Mouse (Mus musculus) erythroblast, embryonic 14.5 days (primary cell): ENCODE data around the gene Coro7. TPM values are rescaled to one million over a fixed set of nuclear protein-coding genes. Genes with fewer than 3 reads are reported as not detected.

Source experiments
- H3K27me3 ChIP-seq: 2 replicates; pipeline ENCODE4 v1.6.1; 2012; ENCODE audit warnings: inconsistent platforms; ENCODE audit not compliant: control insufficient read depth
- H3K36me3 ChIP-seq: 2 replicates; pipeline ENCODE4 v1.6.1; 2012; ENCODE audit warnings: mild to moderate bottlenecking, inconsistent platforms; ENCODE audit not compliant: control insufficient read depth
- H3K4me1 ChIP-seq: 2 replicates; pipeline ENCODE4 v1.6.1; 2012; ENCODE audit warnings: inconsistent platforms; ENCODE audit not compliant: control insufficient read depth
- H3K4me3 ChIP-seq: replicated peaks from 2 replicates; pipeline ENCODE3; 2012; ENCODE audit warnings: moderate library complexity, mild to moderate bottlenecking, inconsistent platforms
- H3K9me3 ChIP-seq: 2 replicates; pipeline ENCODE4 v1.6.1; 2012; ENCODE audit warnings: low read length, inconsistent platforms, mixed read lengths; ENCODE audit not compliant: control insufficient read depth
- GATA1 ChIP-seq: IDR thresholded peaks from 2 replicates; pipeline ENCODE4 v1.6.1; 2012; ENCODE audit warnings: low read length, inconsistent platforms, mixed read lengths
- TAL1 ChIP-seq: IDR thresholded peaks from 3 replicates; pipeline ENCODE4 v1.6.1; 2012; ENCODE audit warnings: low read length, inconsistent platforms, mixed read lengths
- polyA plus RNA-seq: library from polyadenylated mRNA; stranded (reverse); fragments of >175 nt; gene quantifications from 2 replicates; pipeline ENCODE4 v1.2.3, GENCODE M21; 2012

The Coro7 gene
- polyA plus RNA-seq, 1 experiment = 1.1 TPM

DNA sequence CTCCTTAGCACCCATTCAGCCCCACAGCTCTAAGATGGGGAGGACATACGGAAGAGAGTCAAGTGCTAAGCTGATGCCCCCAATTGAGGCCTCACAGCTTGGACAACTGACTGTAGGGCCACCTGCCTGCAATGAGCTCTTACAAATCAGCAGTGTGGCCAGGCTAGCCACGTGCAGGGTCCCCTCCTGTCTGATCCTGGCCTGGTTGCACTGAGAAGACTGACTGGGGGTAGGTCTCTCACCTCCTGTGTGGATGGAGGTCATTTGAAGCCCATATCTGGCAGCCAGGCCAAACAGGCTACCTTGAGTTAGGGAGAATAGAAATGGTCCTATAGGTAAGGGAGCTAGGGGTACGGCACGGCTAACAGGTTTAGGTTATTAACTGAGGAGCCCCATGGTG, 33.7 kb downstream of the Coro7 start:
- Histone ChIP-seq H3K4me3 (no peak overlapping the region), H3K36me3 (peaks cover 38% of the 10 kb centered on the region), H3K4me1 (peaks cover 6% of the 10 kb centered on the region), H3K27me3 (no peaks in the 10 kb centered on the region), H3K9me3 (no peaks in the 10 kb centered on the region)
- TF ChIP-seq TAL1 (no peak), GATA1 (no peak)

GRCm38 (mm10) chr16:4643670-4644419, 35.7 kb downstream of the Coro7 start:
- peaks cover 23% of the 10 kb centered on the region; the same call in 1 of the 2 replicates for H3K36me3 ChIP-seq

DNA sequence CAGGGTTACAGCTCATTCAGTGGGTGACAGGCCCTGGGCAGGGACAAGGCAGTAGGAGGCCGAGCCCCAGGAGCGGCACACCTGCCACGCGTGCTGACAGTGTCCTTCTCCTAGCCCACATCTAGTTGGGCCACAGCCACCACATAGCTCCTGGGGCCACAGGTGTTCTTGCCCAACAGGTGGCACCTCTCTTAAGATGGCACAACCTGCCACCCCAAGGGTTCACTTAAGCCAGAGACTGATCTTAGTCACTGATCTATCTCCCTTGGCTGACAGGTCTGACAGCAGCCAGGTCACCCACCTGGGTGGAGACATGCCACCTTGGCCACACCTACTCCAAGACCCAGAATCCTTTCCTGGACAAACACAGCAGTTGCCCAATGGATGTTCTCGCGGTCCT, 36.6 kb downstream of the Coro7 start:
- Histone ChIP-seq H3K4me1 (peaks cover 27% of the 10 kb centered on the region), H3K4me3 (no peak overlapping the region)

More at GRCm38 (mm10) chr16:4643670-4644419, 35.7 kb downstream of the Coro7 start:
- TF ChIP-seq TAL1 (no peak), GATA1 (no peak)
- Histone ChIP-seq H3K9me3 (no peaks in the 10 kb centered on the region), H3K4me1 (peaks cover 25% of the 10 kb centered on the region), H3K4me3 (no peak overlapping the region), H3K27me3 (no peaks in the 10 kb centered on the region)

DNA sequence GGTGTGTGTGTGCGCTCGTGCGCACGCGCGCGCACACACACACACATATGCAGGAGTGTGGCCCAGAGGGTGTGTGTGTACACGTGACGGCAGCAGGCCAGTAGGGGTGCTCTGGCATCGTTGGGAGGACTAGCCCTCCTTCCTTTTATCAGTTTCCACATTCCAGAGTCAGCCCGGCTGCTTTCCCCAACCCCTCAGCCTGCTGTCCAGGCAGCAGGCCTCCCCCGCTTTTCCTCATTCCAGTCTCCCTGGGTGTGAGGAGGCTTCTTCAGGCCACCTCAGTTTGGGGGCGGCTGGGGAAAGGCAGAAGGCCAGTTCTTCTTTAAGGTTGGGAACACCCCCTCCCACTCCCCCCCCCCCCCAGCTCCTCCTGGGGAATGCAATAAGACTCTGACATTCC, 37.4 kb downstream of the Coro7 start:
- Histone ChIP-seq H3K4me1 (peaks cover 31% of the 10 kb centered on the region), H3K36me3 (peaks cover 19% of the 10 kb centered on the region), H3K9me3 (no peaks in the 10 kb centered on the region), H3K27me3 (no peaks in the 10 kb centered on the region), H3K4me3 (no peak overlapping the region)
- TF ChIP-seq TAL1 = no peak

More for the DNA sequence above, 36.6 kb downstream of the Coro7 start:
- TF ChIP-seq TAL1 (no peak), GATA1 (no peak)
- peaks cover 17% of the 10 kb centered on the region for H3K36me3 ChIP-seq
- H3K27me3 ChIP-seq = no peaks in the 10 kb centered on the region
- no peaks in the 10 kb centered on the region for H3K9me3 ChIP-seq

- H3K36me3 ChIP-seq = peaks cover 16% of the 10 kb centered on the region
- TF ChIP-seq TAL1 (no peak), GATA1 (no peak)
- peaks cover 41% of the 10 kb centered on the region for H3K4me1 ChIP-seq
- no peaks in the 10 kb centered on the region for H3K27me3 ChIP-seq
- H3K9me3 ChIP-seq = no peaks in the 10 kb centered on the region
- no peak overlapping the region for H3K4me3 ChIP-seq
These were observed 38.3 kb downstream of the Coro7 start for GRCm38 (mm10) chr16:4641119-4641838.

DNA sequence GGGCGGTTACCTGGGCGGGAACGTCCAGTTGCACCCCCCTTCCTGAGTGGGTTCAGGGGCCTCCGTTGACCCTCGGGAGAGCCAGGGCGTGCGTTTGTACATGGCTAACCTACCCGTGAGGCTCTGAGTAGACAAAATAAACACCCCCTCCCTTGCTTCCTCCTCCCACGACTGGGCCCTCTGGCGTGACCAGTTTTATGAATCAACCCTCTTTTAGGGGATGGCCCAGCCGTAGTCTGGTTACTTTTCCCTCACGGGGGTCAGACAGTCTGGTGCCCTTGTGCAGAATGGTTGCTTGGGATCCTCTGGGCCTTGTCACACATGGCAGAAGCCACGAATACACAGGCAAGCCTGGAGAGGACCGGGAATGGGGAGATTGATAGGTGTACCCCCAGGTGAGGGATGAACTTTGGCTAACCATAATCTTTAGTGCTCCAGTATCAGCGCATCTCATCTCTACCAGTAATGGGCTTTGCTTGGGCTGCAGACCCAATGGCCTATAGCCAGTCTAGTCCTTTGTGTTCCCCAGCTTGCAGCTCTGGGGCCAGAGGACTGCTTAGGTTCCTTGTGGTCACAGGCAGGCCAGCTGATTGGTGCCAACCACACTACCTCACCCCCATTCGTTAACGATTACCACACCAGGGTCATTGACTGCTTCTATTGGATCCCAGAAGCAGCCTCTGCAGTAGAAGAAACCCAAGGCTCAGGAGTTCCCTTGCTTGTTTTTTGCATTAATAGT, 39.1 kb downstream of the Coro7 start:
- H3K9me3 ChIP-seq = no peaks in the 10 kb centered on the region
- TF ChIP-seq GATA1 (no peak), TAL1 (no peak)
- H3K4me3 ChIP-seq = peak overlapping the region; percentile 67
- H3K4me1 ChIP-seq = peaks cover 49% of the 10 kb centered on the region
- no peaks in the 10 kb centered on the region for H3K27me3 ChIP-seq
- peaks cover 16% of the 10 kb centered on the region for H3K36me3 ChIP-seq

GRCm38 (mm10) chr16:4639831-4640237, 39.7 kb downstream of the Coro7 start, which contains the start of the genes Vasn and Dnaja3:
Gene Vasn, plus strand, starts transcription at chr16:4639941.
Gene Dnaja3, plus strand, starts transcription at chr16:4639989.
- Histone ChIP-seq H3K4me1 (peaks cover 50% of the 10 kb centered on the region), H3K4me3 (peak within 1 kb of the TSS; percentile 67), H3K9me3 (no peaks in the 10 kb centered on the region), H3K36me3 (peaks cover 17% of the 10 kb centered on the region), H3K27me3 (no peaks in the 10 kb centered on the region)
- TF ChIP-seq GATA1 (no peak), TAL1 (no peak)

- Histone ChIP-seq H3K36me3 (peaks cover 22% of the 10 kb centered on the region), H3K9me3 (no peaks in the 10 kb centered on the region), H3K4me3 (no peak overlapping the region), H3K27me3 (no peaks in the 10 kb centered on the region), H3K4me1 (peaks cover 50% of the 10 kb centered on the region)
- no peak for TF ChIP-seq GATA1
- TF ChIP-seq TAL1 = no peak
These were observed 40.6 kb downstream of the Coro7 start for GRCm38 (mm10) chr16:4638891-4639390.
